8 mouse cellular contexts compared by ENCODE assay signal in the genomic region with DNA sequence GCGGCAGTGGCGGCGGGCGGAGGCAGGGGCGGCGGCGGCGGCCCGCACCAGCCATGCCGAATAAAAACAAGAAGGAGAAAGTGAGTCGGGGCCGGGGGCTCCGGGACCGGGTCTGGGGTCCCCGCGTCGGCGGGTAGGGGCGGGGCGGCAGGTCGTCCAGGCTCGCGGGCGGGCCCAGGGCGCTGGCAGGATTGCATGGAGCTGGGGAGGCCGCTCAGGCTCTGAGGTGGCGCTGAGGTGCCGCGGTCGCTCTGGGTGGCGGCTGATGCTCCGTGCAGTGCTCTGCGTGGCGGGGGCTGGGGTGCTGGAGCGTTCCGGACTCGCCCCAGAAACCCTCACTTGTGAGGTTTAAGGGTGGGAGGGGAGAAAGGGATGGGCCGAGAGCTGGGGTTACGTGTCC. TPM values are rescaled to one million over a fixed set of nuclear protein-coding genes. Genes with fewer than 3 reads are reported as not detected.
DNase-seq lines count a peak whose midpoint lies in the region; ATAC-seq and TF ChIP-seq lines count a peak whose summit lies in the region.

No protein-coding gene starts in this region.

- 0% methylated on average over 30 of the region's 39 CpGs for WGBS in intestine, embryonic 15.5 days
- WGBS in liver, embryonic 14.5 days (ENCODE audit: insufficient replicate concordance) = under 1% methylated on average over 34 of the region's 39 CpGs

- H3K9me3 ChIP-seq in intestine, embryonic 15.5 days = no peaks in the 10 kb centered on the region
- H3K9me3 ChIP-seq in liver, embryonic 14.5 days (ENCODE audit: control insufficient read depth, low read length) = no peaks in the 10 kb centered on the region

- no peak for TF ChIP-seq EP300 in liver, embryonic 14.5 days (IDR thresholded peaks at IDR 0.05; ENCODE audit: low read depth)

- peaks cover 15% of the 10 kb centered on the region for H3K4me1 ChIP-seq in intestine, embryonic 15.5 days (replicated peaks)
- H3K4me1 ChIP-seq in liver, embryonic 14.5 days (replicated peaks; ENCODE audit: control insufficient read depth in 2 of 2, insufficient read depth in 2 of 2, low read length in 1 of 2) = peaks cover 3 to 6% of the 10 kb centered on the region in 2 experiments; a peak in 2 of 4 replicates

- H3K36me3 ChIP-seq in intestine, embryonic 15.5 days = no peaks in the 10 kb centered on the region
- no peaks in the 10 kb centered on the region for H3K36me3 ChIP-seq in liver, embryonic 14.5 days (replicated peaks; ENCODE audit: control insufficient read depth, insufficient read depth, low read depth)

- peak overlapping the region; percentile 91 for H3K4me2 ChIP-seq in intestine, embryonic 15.5 days (replicated peaks)
- peak overlapping the region; percentile 82 for H3K4me2 ChIP-seq in liver, embryonic 14.5 days (ENCODE audit: low read depth)

- TF ChIP-seq CTCF in liver, embryonic 14.5 days (IDR thresholded peaks at IDR 0.05; ENCODE audit: low read depth) = no peak

- H3K27me3 ChIP-seq in intestine, embryonic 15.5 days (replicated peaks) = no peaks in the 10 kb centered on the region
- no peaks in the 10 kb centered on the region for H3K27me3 ChIP-seq in liver, embryonic 14.5 days (ENCODE audit: control insufficient read depth, insufficient read depth, low read length)

- peak overlapping the region; percentile 99 for H3K27ac ChIP-seq in intestine, embryonic 15.5 days
- no peak overlapping the region for H3K27ac ChIP-seq in liver, embryonic 14.5 days

- ATAC-seq in intestine, embryonic 15.5 days = peak; percentile 49
- ATAC-seq in liver, embryonic 14.5 days (ENCODE audit: insufficient read depth) = peak; percentile 55

- H3K4me3 ChIP-seq in intestine, embryonic 15.5 days (replicated peaks) = peak overlapping the region; percentile 97
- peak overlapping the region; percentile 48 to 87 for H3K4me3 ChIP-seq in liver, embryonic 14.5 days (ENCODE audit: insufficient read depth in 1 of 2, low read depth in 2 of 2, low read length in 2 of 2)

- H3K9ac ChIP-seq in intestine, embryonic 15.5 days = peak overlapping the region; percentile 87
- peak overlapping the region; percentile 78 for H3K9ac ChIP-seq in liver, embryonic 14.5 days (replicated peaks)

- DNase-seq in 3134 (ENCODE audit: extremely low read depth, insufficient read length, low spot score) (peak; percentile 56), MN1 (ENCODE audit: low spot score) (peak; percentile 39)
- DNase-seq in cerebellum, adult 9-10 months = peak; percentile 68
- DNase-seq in gastrocnemius, postnatal 25 days = peak; percentile 48
- peak in 1 of 3 experiments; percentile 22 for DNase-seq in liver, embryonic 14.5 days (ENCODE audit: low read depth in 3 of 3, low spot score in 3 of 3)
- peak; percentile 25 to 45 for DNase-seq in natural killer cell, adult 2 months (ENCODE audit: low spot score in 2 of 2)
- peak; percentile 75 for DNase-seq in testis, postnatal 10 days (ENCODE audit: low spot score)

RNA-seq across cellular contexts. Expression of a gene that starts 0.4 kb away (rescaled TPM):
- 10 to 100 TPM; 64.0 to 65.0 TPM for total RNA-seq in gastrocnemius, postnatal 25 days (2021)
- polyA plus RNA-seq in intestine, embryonic 15.5 days (2015; fragmentation: Nextera tagmentation; extraction: Ambion mirVana) = 140 and 162 TPM in 2 replicates
- polyA plus RNA-seq in liver, embryonic 14.5 days (2012; rRNA removed) = 13.8 and 22.6 TPM in 2 replicates
- polyA plus RNA-seq in liver, embryonic 14.5 days (2014; fragmentation: Nextera tagmentation; extraction: Ambion mirVana) = 70.8 and 75.6 TPM in 2 replicates
